17 mouse cellular contexts compared by ENCODE assay signal in genomic region chr9:57748831-57749230, GRCm38 (mm10). TPM values are rescaled to one million over a fixed set of nuclear protein-coding genes. Genes with fewer than 3 reads are reported as not detected.
DNase-seq lines count a peak whose midpoint lies in the region; TF ChIP-seq lines count a peak whose summit lies in the region.
"Had no signal": no experiment of that assay in that cellular context is flagged by ENCODE, and none has a peak within 500 bp of the region (broad histone marks: within the 10 kb centered on the region; RNA-seq: fewer than 3 reads in every experiment).

No protein-coding gene starts in this region.

- no peak for DNase-seq in gastrocnemius, adult 2 months
- DNase-seq in gastrocnemius, postnatal 25 days = no peak
- DNase-seq in liver, adult 2 months (ENCODE audit: extremely low read depth, low read depth, low spot score) = peak; percentile 36
- DNase-seq in liver = no peak
- DNase-seq in kidney, postnatal 10 days = peak; percentile 62
- DNase-seq in yolk sac, embryonic 10.5 days (ENCODE audit: low spot score) = peak; percentile 63
- no peak for DNase-seq in right cerebral cortex, postnatal 10 days (ENCODE audit: low spot score in 2 of 2)
- DNase-seq: gastrocnemius, postnatal 14 days; lung, postnatal 4 days; thymus, postnatal 25 days had no signal

- no peak overlapping the region for H3K4me3 ChIP-seq in gastrocnemius, adult 2 months
- H3K4me3 ChIP-seq in liver, adult 2 months (ENCODE audit: insufficient read depth, low read depth, low read length) = no peak overlapping the region
- H3K4me3 ChIP-seq: forebrain, embryonic 13.5 days; heart, adult 2 months; limb, embryonic 15.5 days; lung, embryonic 15.5 days; midbrain, embryonic 10.5 days; neural tube, embryonic 12.5 days had no signal

- H3K4me1 ChIP-seq in liver, adult 2 months (ENCODE audit: control insufficient read depth, insufficient read depth, low read length) = no peaks in the 10 kb centered on the region
- H3K4me1 ChIP-seq: forebrain, embryonic 13.5 days; limb, embryonic 15.5 days; lung, embryonic 15.5 days; midbrain, embryonic 10.5 days; neural tube, embryonic 12.5 days had no signal

- H3K9ac ChIP-seq in liver, adult 2 months (ENCODE audit: low read depth, low read length) = no peak overlapping the region
- H3K9ac ChIP-seq: forebrain, embryonic 13.5 days; limb, embryonic 15.5 days; lung, embryonic 15.5 days; neural tube, embryonic 12.5 days had no signal

- H3K27ac ChIP-seq in gastrocnemius, adult 2 months = peak overlapping the region; percentile 41
- H3K27ac ChIP-seq in liver, adult 2 months (replicated peaks; ENCODE audit: insufficient read depth, low read depth, low read length) = no peak overlapping the region
- H3K27ac ChIP-seq: forebrain, embryonic 13.5 days; heart, adult 2 months; limb, embryonic 15.5 days; lung, embryonic 15.5 days; midbrain, embryonic 10.5 days; neural tube, embryonic 12.5 days had no signal

- H3K27me3 ChIP-seq in liver, adult 2 months (ENCODE audit: control insufficient read depth, insufficient read depth, low read length) = no peaks in the 10 kb centered on the region
- H3K27me3 ChIP-seq: CH12.LX; forebrain, embryonic 13.5 days; limb, embryonic 15.5 days; lung, embryonic 15.5 days; neural tube, embryonic 12.5 days had no signal

- intact Hi-C loops in gastrocnemius, adult 2 months (cut with DNase I) = no loop called here

- H3K36me3 ChIP-seq in liver, adult 2 months (ENCODE audit: control insufficient read depth, insufficient read depth, low read length) = peaks cover 72% of the 10 kb centered on the region

- WGBS in liver, adult 2 months = 0% methylated on average over 1 of the region's 1 CpGs

- no peak for TF ChIP-seq CTCF in gastrocnemius, adult 2 months (IDR thresholded peaks at IDR 0.05)
- no peak for TF ChIP-seq CTCF in liver, adult 2 months (IDR thresholded peaks at IDR 0.05; ENCODE audit: low read depth, low read length)

- H3K79me2 ChIP-seq in liver, adult 2 months (ENCODE audit: control insufficient read depth, insufficient read depth, low read length) = no peaks in the 10 kb centered on the region

- TF ChIP-seq POLR2A in liver, adult 2 months (IDR thresholded peaks at IDR 0.05; ENCODE audit: extremely low read depth, insufficient read depth, low read length) = no peak

RNA-seq across cellular contexts. Expression of gene Clk3, which starts 16.8 kb away (rescaled TPM):
- 10 to 100 TPM; 45.4 to 50.4 TPM for total RNA-seq in gastrocnemius, adult 2 months (2021)
- 10 to 100 TPM; 28.7 to 31.3 TPM for total RNA-seq in gastrocnemius, postnatal 25 days (2021)
- total RNA-seq in liver, adult 2 months (2014; rRNA removed) = 32.5 and 55.3 TPM in 2 replicates
- 45.8 and 48.1 TPM in 2 replicates for polyA plus RNA-seq in liver, adult 2 months (2012; rRNA removed)

RNA-seq across cellular contexts. Expression of gene Edc3, which starts 40.5 kb away (rescaled TPM):
- 1 to 10 TPM; 5.9 to 6.6 TPM for total RNA-seq in gastrocnemius, adult 2 months (2021)
- total RNA-seq in gastrocnemius, postnatal 25 days (2021) = 1 to 10 TPM; 4.9 to 6.0 TPM
- 5.7 and 6.4 TPM in 2 replicates for total RNA-seq in liver, adult 2 months (2014; rRNA removed)
- 6.6 TPM in 2 replicates for polyA plus RNA-seq in liver, adult 2 months (2012; rRNA removed)

Comparison
In these comparisons a context has a peak if more than half of its experiments do, and no peak if none do; other contexts are left out.
1. DNase-seq: peak in liver, adult 2 months (single experiment), kidney, postnatal 10 days (single experiment) and yolk sac, embryonic 10.5 days (single experiment); none in gastrocnemius, adult 2 months (single experiment), gastrocnemius, postnatal 25 days (single experiment), liver (single experiment) and right cerebral cortex, postnatal 10 days (0 of 2).